Mouse (Mus musculus) heart, adult 8-10 months (tissue): Measurements from ENCODE around the gene Atp6v1g2. TPM values are rescaled to one million over a fixed set of nuclear protein-coding genes. Genes with fewer than 3 reads are reported as not detected.
A peak's percentile ranks its signal among the peaks of the same experiment; 100 is the strongest.
"Not testable (repeated sequence)": the region's sequence is repeated elsewhere in the genome, so short reads cannot be mapped to it uniquely, and the experiment has no call there.

Experiments
- DNase-seq: peaks from one replicate; pipeline ENCODE4 v3.0.0; 2022; ENCODE audit warnings: low spot score
- total RNA-seq, 4 experiments: library from RNA; stranded (reverse); gene quantifications; 2 replicates each; pipeline ENCODE4 v1.2.4; 2022

The Atp6v1g2 gene
- total RNA-seq, 4 experiments from 2014 or later = 1.7 to 3.6 (median 1.9) TPM

DNA sequence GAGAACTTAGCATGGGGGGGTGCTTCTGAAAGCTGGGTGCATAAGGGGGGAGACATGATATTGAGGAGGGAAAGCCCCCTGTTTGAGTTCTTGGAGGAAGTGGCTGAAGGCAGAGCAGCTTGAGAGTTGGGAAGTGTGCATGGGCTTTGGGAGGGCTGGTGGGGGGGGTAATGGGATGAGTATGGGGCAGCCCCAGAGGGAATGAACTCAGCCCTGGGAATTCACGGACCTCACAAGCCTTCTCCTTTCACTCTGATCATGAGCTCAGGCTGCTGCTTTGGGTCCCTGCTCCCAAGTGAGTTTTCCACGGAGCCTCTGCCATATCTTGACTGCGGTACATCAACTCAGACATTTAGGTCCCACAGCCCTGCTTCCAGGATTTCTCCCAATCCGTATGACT is 31.0 kb upstream of the Atp6v1g2 start:
- no peak for DNase-seq

DNA sequence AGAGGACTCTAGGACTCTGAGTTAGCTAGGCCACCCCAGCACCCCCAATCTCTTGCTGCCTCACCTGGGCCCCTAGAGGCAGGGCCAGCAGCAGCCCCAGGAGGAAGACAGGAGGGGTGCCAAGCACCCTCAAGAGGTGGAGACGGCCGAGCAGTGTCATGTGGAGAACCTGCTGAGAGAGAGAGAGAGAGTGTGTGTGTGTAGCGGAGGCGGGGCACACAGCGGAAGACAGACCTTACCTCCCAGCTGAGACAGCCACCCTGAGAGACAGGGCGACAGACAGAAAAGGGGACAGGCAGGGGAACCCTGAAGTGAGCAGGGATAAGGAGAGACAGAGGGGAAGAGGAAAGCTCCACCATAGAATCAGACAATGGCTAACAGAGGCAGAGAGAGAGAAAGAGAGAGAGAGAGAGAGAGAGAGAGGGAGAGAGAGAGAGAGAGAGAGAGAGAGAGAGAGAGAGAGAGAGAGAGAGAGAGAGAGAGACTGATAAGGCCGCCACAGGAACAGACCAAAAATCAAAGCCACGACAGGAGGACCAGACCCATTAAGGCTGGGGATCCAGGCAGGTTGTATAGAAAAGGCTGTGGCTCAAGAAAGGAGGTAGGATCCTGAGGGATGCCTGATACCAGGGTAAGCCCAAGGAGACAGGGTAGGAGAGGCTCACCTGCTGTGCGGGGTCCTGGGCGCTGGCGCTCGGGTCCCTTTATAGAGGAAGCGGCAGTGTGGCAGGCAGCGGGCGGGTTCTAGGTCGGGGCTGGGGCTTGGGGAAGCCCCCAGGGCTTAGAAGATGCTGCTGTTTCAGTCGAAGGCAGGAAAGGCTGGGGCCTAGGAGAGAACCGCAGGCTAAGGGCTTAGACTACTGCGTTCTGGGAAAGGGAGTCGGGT is 28.7 kb upstream of the Atp6v1g2 start, which contains the start of gene Lta:
TSS of gene Lta (minus strand) at position 858 of the 886 bp plus-strand sequence.
- DNase-seq = no peak

DNA sequence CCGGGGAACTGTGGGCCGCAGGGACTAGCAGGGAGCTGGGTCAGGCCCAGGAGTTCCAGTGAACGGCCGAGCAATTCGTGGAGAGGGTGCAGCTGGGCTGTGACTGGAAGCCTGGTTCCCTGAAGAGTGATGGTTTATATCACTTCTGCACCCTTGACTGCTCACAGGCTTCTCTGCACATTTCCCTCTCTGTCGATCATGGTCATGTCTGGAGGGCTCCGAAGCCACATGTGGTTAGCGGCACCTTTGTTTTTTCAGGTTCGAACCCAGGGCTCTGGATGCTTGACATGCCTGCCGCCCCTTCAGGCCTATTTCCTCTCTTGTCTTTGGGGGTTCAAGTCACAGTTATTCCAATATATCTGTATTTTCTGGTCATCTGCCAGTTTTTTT is 28.1 kb upstream of the Atp6v1g2 start:
- DNase-seq = no peak

DNA sequence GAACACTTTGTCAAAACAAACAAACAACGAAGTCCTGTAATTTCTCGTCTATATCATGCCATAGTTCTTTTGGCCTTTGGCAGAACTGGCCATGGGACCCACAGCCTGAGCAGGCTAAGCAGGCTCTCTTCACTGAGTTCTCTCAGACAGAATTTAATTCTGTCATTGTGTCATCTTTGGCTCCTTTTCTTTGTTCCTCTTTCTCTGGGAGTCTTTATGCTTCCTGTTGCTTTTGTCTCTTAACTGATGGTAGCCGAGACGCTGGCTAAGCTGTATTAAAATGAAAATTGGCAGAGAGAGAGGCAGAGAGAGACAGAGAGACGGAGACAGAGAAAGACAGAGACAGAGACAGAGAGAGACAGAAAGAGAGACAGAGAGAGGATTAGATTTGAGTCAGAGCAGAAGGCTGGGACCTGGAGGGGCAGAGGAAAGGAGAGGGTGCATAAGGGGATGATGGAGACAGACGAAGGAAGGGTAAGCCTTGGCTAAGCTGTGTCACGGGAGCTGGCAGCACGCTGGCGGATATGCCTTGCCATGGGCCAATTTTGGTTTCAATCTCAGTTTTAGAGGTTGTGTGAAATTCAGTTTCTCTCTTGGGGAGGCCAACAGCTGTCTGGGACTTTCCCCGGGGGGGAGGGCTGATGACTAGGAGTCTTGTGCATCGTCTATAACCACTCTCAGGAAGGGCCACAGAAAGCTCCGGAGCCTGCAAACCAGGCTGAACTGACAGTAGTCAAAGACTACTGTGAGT is 23.5 kb upstream of the Atp6v1g2 start:
- no peak for DNase-seq

DNA sequence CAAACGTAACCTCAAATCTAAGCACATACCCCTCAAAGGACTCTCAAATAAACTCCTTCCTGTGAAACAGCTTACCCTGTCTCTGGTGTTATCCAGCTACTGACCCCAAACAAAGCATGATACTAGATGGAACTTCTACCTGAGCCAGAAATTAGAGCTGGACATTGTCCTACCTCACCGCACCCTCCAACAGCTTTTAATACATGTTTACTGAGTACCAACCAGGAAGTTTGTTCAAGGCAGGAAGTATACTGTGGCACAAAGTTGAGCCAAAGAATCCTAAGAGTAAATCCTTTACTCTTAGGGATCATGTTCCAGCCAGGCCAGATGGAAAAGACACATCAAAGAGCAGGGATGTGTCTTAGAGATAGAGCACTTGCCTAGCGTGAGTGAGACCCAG is 22.9 kb upstream of the Atp6v1g2 start:
- no peak for DNase-seq

DNA sequence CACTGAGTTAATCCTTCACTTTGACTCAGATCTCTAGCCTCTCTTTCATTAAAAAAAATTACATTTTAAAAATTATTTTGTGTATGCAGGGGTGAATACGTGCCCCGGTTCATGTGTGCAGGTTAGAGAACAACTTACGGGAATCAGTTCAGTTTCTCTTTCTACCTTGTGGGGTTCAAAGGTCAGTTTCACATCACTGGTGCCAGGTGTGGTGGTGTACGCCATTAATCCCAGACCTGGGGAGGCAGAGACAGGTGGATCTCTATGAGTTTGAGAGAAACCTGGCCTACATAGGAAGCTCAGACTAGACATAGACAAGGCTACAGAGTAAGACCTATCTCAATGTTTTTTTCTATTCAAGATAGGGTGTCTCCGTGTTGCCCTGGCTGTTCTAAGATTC is 20.4 kb upstream of the Atp6v1g2 start:
- no peak for DNase-seq

DNA sequence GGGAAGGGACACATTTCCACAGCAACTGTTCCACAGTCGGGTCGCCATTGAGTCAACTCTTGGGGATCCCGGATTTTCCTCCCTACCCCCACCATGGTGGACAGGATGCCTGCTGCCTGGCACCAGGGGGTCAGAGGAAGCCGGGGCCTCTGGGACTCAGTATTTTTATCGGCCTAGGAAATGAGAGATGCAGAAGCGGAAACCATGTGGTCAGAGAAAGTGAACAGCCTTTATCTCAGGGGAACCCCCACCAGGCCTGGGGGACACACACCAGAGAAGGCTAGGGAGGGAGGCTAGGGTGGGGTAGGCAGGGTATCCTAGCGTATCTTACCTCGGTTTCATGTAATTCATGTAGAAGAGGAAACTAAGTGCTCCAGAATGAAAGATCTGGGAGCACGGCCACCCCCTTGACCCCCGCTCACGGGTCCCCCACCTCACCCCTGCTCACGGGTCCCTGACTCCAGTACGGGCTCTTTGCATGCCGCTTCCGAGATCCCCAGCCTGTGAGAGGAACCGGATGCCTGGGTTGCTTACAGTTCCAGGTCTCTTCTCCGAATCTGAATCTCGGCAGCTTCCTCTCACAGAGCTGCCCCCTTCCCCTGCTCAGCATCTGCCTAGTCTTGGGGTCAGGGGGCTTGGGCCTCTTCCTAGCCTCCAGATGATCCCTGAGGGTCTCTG is 14.8 kb upstream of the Atp6v1g2 start:
- DNase-seq = peak; percentile 83

DNA sequence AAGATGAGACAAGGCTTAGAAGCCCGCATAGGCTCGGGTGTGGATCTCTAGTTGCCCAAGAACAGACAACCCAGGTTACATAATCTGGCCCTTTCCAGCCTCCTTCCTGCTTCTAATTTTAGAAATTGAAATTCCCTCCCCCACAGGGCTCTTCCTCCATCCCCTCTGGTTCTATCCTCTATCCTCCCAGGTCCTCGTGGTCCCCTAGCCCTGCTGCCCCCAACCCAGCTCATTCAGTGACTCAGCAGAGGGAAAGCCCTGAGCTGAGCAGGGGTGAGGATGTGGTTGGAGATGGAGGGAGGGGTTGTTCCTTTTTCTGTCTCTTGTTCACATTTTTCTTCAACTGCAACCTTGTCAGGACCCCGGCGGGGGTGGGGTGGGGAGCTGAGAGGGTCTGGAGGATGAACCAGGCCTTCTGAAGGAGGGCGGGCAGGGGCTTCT is 13.8 kb upstream of the Atp6v1g2 start:
- no peak for DNase-seq

DNA sequence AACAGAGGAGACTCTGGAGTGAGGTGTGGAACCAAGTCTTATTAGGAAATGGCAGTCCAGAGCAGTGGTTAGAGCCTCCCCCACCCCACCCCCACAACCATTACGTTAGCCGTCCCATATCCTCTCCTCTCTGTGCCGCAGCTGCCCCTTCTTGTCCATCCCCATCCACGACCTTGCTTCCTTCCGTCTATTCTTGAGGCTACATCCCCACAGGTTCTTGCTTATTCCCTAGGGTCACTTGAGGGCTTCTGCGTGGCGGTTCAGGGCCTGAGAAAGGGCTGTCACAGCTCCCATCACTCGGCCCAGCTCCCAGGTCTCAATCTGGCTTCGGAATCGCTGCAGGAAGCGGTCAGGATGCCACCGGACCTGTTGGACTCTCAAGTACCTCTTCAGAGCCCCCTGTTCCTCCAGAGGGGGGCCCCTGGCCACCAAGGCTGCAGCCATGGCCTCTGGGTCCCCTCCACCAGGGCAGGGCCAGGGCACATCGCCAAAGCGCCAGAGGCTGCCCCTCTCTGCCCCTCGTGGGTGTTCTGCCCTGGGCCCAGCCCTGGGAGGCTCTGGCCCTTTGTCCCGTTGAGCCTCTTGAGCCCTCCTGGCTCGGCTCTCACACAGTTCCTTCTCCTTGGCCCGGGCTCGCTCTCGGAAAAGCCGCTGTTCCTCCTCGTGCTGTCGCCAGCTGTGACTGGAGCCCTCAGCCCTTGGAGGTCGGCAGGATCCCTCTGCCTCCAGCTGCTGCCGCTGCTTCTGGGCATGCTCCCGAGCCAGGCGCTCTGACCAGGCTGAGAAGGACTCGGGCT is 13.1 kb upstream of the Atp6v1g2 start, which contains the start of gene Gm16181:
TSS of gene Gm16181 (plus strand) at position 679 of the 797 bp plus-strand sequence.
- DNase-seq = no peak

DNA sequence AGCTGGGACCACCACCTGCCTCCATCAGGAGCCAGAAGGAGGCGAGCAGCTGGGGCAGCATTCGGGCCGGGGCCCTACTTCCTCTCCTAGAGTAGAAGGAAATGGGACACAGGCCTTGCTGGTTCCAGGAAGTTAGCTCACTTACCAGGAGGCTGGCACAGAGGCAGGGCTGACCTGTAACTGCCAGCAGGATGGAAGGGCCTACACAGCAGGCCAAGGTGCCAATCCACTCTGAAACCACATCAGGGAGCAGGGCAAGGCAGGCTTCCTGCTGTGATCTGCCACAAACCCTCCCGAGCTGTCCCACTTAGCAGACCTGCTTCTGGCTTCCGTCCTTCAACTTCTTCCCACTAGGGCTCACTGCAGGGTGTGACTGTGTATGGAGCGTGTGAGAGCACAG is 11.2 kb upstream of the Atp6v1g2 start:
- no peak for DNase-seq

DNA sequence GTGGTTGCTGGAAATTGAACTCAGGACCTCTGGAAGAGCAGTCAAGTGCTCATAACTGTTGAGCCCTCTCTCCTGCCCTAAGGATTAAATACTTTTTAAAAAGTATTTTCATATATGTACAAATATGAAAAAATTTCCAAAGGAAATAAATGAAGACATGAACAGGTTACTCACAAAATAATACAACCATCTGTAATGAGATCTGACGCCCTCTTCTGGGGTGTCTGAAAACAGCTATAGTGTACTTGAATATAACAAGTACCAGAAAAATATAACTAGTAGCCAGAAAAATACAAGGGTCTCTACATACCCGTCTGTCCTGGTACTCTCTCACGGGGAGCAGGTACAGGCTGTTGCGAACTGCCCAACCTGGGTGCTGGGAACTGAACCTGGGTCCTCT is 8.8 kb upstream of the Atp6v1g2 start:
- no peak for DNase-seq

DNA sequence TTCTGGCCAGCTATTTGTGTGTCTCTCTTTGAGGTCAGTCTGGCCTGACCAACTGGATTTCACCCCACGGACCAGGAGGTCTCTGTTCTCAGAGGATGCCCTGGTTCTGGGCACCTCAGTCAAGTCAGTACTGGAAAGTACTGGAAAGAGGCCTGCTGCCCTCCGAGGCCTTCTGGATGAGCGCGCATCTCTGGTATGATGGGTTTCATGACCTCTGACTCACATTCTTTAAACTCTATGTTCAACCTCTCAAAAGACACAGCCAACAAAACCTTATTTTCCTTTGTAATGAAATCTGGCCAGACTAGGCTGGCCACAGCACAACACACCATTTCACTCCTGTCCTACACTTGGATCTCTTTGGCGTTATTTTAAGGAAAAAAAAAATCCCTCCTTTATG is 8.0 kb upstream of the Atp6v1g2 start:
- DNase-seq = no peak

DNA sequence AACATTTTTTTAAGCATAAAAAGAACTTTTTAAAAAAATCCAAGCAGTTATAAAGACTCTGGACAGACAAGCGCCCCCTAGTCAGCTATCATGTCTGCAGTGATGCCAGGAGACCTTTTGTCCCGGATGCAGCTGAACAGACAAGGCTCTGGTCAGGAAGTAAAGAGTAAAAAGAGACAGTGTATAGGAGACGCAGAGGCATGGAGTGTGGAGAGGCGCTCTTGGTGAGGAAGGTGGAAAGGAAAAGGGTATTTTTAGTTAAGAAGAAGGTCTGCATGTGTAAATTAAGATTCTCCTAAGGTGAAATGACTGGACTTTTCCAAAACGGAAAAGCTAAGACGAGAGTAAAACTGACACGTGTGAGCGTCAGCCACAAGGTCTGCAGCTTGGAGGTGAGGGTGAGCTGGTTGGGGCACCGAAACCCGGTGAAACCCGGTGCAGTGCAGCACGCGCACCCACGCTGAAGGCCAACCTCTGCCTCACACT is 6.9 kb upstream of the Atp6v1g2 start:
- DNase-seq = no peak

DNA sequence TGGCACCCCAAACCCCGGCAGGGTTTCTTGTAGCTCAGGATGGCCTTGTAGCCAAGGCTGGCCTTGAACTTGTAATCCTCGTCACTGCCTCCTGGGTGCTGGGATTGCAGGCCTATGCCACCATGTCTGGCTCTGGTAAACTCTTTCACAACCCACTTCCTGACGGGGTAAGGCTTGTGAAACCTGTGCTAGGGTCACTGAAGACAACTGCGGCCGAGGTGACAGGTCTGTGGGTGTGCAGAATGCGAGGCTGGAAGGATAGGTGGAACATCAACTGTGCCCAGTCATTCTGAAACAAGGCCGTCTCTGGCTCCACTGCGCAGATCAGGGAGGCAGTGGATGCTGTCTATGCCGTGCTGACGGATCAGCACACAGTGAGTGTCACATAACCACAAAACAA is 2.4 kb upstream of the Atp6v1g2 start:
- DNase-seq = no peak

DNA sequence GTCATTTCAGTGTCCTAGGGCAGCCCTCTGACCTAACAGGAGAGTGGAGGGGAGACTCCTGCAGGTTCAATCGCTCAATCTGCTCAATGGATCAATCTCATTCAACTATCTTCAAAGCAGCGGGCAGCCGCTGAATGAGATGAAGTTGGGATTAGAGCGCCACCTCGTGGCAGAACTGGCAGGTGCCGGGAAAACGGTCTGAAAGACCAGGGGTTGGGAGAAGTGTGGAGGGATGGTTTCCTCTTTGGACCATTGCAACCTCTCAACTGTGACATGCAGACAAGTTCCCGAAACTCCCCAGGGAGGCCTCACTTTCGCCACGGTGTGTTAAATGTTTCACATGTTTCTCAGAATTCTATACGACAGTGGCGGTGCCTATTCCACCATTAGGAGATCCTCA is 1.4 kb upstream of the Atp6v1g2 start:
- peak; percentile 88 for DNase-seq

DNA sequence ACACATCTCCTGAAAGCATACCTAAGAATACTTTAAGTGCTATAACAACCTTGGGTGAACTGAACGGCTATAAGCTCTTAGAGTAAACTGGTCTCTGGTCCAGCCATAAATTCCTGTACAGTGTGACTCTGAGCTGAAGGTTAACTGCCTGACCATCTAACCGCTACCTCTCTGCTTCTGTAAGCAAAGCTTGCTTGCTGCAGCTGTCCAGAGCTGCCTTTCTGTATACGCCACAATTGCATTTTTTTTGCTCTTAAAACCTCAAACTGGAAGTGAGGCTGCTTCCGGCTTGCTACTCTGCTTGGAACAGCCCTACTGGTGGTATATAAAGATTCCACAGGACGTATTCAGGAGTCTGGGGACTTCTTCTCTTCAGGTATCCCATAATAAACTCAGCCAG is 801 bp upstream of the Atp6v1g2 start:
- no peak for DNase-seq

DNA sequence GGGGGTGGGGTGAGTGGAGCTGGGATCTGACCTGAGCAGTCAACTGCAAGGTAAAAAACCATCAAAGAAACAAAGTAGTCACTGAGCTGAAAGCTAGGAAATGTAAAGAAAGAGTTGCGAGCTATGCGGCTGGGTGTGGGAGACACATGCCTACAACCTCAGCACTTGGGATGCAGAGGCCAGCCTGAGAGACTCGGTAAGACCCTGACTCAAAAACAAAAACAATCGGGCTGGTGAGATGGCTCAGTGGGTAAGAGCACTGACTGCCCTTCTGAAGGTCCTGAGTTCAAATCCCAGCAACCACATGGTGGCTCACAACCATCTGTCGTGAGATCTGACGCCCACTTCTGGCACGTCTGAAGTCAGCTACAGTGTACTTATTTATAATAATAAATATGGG is 630 bp downstream of the Atp6v1g2 start:
- not testable (repeated sequence) for DNase-seq

DNA sequence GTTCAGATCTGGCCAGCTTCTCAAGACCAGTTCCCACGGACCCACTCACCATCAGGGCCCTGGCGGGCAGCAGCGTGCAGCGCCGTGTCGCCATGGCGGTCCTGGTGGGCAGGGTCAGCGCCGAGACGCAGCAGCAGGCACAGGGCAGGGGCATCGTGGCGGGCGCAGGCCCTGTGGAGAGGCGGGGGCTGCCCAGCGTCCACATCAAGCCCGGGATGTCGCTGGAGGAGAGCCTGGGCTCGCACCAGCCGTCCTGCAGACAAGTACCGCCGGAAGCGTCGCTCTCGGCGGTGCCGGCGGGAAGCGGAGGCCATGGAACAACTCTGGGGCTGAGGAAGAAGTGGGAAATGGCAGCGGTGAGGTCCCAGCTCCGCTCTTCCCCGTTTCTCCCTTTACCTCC is 1.4 kb downstream of the Atp6v1g2 start:
- no peak for DNase-seq

DNA sequence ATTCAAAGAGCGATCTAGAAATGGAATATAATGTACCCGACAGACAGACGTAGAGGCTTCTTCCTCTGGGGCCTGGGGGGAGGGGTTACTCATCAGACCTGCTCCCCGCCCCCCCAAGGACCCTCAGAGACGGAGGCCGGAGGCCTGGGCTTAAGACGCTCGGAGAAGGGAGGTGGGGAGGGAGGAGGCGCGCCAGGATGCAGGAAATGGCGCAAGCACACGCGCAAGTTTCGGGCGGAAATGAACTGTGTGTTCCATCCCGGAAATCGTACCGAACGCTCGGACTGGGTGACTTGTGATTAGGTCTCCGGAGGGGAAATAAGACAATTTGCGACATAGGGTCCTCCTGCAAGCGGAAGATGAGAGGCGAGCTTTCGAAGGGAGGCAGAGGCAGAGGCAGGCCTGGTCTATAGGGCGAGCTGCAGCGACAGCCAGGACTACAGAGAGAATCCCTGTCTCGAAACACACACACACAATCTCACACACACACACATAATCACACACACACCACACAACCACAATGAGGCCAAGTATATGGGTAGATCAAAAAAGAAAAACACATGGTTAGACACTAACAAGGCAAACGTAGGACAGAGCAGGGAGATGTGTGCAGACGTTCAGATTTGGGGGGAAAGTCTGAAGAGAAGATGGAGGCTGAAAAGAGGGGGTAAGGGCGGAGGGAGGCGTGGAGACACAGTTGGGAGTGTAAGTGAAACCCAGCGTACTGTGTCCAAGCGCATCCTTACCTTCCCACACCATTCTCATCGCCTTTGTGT is 2.3 kb downstream of the Atp6v1g2 start, which contains the start of gene Nfkbil1:
TSS of gene Nfkbil1 (minus strand) at position 179 of the 776 bp plus-strand sequence.
- DNase-seq = peak; percentile 95

DNA sequence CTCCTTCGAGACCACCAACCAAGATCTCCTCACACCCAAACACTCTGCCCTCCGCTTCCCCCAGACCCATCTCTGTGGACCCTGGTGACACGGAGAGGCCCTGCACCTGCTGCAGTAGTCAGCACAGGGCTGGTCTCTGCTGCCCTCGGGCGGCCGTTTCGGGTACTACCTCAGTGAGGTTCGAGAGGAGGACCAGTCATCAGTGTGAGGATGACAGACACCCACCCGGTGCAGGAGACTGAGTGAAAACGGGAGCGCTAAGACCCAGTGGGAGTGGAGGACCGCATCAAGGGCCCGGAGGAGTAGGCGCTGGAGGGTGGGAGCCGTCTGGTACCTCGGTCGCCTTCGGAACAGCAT is 2.9 kb downstream of the Atp6v1g2 start:
- peak; percentile 97 for DNase-seq
